Mouse (Mus musculus) cerebellum, adult 11 months (tissue): ENCODE results near the gene Dppa3.
A peak's percentile ranks its signal among the peaks of the same experiment; 100 is the strongest.
"Not testable (repeated sequence)": the region's sequence is repeated elsewhere in the genome, so short reads cannot be mapped to it uniquely, and the experiment has no call there.

Experiments used
- DNase-seq: peaks from one replicate; pipeline ENCODE4 v3.0.0; 2022

Dppa3 gene

DNA sequence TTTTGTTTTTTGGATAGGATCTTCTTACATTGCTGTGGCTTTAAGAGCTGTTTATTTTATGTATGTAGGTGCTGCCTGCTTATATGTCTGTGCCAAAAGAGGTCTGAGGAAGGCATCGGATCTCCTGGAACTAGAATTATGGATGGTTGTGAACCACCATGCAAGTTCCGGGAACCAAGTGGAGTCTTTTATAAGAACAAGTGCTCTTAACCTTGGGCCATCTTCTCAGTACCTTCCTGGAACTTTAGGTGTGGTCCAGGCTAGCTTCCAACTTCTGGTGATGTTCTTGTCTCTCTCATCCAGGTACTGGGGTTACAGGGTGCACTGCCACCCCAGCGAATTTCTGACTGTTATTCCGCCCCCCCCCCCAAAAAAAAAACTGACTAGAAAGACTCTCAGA, 13.8 kb upstream of the Dppa3 start:
- no peak for DNase-seq

DNA sequence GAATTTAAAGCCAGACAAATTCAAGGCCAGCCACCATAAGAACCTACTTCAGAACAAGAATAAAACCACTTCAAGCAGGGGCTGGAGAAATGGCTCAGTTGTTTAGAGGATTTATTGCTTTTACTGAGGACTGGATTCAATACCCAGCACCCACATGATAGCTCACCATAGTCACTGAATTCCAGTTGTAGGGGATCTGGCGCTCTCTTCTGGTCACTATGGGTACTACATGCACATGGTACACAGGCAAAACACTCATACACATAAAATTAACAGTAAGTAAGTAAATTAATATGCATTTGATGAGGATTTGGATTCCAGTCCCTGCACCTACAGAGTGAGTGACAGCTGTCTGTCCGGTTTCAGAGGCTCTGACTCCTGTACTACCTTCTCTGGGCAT, 12.2 kb upstream of the Dppa3 start:
- no peak for DNase-seq

DNA sequence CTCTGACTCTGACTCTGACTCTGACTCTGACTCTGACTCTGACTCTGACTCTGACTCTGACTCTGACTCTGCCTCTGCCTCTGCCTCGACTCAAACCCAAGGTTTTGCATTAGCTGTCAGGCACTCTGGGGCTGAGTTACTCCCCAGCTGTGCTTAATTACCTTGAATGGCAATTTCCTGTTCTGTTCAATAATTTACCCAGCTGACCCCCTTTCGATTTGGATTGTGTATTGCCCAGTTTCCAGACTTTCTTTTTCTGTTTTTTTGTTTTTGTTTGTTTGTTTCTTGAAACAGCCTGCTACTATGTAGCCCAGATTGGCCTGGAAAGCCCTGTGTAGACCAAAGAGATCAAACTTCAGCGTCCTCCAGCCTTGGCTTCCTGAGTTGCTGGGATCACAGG, 10.2 kb upstream of the Dppa3 start:
- no peak for DNase-seq

DNA sequence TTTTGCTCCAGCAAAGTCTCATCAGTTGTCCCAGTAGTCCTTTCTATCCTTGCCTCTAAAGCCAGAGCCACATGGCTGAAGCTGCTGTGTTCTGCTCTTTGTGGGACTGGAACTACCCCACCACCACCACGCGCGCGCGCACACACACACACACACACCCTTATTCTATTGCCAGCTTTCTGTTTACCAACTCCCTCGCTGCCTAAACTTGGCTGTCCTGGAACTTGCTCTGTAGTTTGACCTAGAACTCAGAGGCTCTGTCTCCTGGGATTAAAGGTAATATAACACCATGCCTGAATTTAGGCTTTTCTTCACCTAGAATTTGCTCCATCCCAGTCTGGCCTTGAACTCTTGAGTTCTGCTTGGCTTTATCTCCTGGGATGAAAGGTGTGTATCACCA, 5.1 kb upstream of the Dppa3 start:
- DNase-seq, result no peak

DNA sequence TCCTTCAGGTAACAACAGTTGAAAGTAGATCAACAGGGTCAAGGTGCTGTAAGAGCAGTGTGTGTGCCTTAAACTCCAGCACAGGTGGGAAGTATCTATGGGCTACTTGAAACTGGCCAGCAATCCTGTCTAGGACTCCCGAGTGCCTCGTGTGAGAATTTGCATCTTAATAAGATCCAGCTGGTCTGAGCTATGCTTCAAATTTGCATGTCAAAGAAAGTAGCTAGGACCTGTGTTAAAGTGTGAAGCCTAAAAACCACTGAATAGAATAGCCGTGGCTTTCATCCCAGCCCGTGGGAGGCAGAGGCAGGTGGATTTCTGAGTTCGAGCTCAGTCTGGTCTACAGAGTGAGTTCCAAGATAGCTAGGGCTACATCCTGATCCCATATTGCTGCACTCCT, 1.7 kb upstream of the Dppa3 start:
- no peak for DNase-seq

GRCm38 (mm10) chr6:122625156-122625555, 1.1 kb upstream of the Dppa3 start:
- no peak for DNase-seq

DNA sequence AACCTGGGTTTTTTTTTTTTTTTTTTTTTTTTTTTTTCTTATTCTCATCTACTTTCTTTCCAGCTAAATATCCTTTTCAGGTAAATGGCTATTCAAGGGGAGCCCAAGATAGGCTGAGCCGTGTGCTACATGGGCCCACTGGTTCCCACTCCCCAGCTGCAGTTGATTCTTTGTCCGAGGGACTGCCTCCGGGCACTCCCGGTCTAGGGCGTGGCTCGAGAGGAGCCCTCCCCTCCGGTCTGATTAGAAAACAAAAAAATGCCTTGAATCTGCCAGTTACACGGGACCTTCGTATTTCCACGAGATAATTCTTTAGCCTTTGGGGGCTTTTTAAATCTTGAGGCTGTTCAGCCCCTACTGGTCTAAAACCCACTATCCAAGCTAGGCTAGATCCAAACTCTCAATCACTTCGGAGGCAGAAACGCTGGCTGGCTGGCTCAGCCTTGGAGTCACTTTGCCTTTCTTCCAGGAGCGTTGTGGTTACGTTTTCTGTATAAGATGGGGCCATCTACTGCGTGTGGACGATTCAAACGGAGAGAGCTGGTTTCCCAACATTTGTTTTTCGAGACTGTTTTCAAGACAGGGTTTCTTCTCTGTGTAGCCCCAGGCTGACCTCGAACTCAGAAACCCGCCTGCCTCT, 1.4 kb downstream of the Dppa3 start:
- no peak for DNase-seq

DNA sequence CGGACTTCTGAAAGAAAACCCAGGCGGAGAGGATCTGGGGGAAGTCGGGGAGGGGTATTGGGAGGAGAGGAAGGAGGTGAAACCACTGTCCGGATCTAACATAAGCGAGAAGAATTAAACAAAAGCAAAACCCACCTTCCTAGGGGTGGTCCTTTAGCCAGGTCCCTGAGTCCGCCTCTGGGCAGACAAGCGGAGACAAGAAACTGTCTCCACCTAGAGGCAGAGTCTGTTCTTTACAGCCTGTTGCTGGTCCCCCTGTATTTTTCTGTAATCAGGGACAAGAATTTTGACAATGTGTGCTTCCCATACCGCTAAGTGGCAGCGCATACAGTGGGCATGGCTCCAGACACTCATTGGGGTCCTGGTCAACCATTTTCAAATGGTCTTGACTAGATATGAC, 7.2 kb downstream of the Dppa3 start:
- DNase-seq, result no peak

DNA sequence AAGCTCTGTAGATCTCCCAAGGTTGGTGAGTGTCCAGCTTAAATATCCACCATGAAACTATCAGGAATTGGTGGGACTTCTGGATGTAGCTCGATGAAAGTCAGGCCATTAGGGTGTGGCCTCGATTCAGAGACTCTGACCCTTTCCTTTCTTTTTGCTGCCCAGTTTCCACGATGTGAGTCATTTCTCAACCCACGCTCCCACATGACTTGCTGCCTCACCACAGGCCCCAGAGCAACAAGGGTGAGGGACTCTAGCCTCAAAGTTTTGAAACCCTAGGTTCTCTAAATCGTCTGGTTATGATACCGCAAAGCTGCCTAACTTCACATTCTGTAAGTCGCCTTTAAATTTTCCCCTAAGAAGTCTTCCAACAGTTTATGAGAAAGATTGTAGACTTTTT, 9.1 kb downstream of the Dppa3 start:
- DNase-seq, result no peak

DNA sequence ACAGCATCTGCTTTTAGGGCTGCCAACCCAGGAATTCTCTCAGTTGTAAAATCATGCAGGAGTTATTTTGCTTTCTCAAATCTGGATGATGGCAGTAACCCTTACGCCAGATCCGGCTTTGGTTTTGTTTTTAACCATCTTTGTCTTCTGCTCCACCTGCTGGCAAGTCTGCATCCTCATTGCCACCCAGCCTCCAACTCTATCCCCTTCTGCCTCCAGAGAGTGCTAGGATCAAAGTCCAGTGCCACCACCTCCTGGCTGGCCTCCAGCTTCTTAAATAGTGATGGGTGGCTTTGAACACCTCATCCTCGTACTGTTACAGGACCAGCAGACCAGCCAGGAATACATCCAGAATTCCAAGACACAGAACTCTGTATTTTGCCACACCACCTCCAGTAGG, 10.5 kb downstream of the Dppa3 start:
- no peak for DNase-seq

- DNase-seq, result not testable (repeated sequence)
These were observed 11.4 kb downstream of the Dppa3 start for GRCm38 (mm10) chr6:122637566-122637965.

DNA sequence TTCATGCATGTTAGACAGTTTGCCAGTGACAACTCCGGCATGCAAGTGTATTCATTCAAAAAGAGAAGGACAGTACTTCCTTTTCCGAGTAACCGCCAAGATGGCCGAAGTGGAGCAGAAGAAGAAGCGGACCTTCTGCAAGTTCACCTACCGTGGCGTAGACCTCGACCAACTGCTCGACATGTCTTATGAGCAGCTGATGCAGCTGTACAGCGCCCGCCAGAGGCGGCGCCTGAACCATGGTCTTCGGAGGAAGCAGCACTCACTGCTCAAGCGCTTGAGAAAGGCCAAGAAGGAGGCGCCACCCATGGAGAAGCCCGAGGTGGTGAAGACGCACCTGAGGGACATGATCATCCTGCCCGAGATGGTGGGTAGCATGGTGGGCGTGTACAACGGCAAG, 18.0 kb downstream of the Dppa3 start:
- DNase-seq, result not testable (repeated sequence)

DNA sequence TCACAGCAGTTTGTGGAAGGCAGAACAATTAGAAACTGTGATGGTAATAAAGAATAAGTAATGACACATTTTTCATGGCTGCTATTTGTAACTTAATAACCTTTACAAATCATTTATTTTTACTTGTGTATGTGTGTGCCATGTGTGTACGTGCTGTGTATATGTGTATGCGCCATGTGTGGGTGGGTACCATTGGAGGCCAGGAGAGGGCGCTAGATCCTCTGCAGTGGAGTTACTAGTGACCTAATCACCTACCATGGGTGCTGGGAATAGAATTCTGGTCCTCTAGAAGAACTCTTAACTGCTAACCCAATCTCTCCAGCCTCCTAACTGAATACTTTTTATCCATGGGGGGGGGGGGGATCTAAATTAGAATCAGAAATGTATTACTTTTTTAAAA, 23.7 kb downstream of the Dppa3 start:
- no peak for DNase-seq

- no peak for DNase-seq
These were observed 24.3 kb downstream of the Dppa3 start for GRCm38 (mm10) chr6:122650398-122650980.

DNA sequence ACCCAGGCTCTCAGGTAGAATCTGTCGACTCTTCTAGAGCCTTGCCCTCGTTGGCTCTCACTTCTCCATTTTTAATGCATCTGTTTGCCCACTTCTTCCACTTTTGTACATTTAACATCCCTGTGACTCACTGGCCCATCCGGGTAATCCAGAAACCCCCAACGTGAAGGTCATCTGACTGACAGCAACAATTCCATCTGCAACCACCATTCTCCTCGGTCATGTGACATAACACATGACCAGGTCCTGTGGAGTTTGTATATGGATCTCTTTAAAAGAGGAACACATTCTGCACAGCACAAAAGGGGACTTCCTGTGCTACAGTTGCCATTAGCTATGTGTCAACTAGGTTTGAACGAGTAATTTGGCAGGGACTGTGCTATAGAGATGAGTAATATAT, 28.1 kb downstream of the Dppa3 start:
- DNase-seq, result no peak

- no peak for DNase-seq
These were observed 31.4 kb downstream of the Dppa3 start for GRCm38 (mm10) chr6:122657630-122658029.

DNA sequence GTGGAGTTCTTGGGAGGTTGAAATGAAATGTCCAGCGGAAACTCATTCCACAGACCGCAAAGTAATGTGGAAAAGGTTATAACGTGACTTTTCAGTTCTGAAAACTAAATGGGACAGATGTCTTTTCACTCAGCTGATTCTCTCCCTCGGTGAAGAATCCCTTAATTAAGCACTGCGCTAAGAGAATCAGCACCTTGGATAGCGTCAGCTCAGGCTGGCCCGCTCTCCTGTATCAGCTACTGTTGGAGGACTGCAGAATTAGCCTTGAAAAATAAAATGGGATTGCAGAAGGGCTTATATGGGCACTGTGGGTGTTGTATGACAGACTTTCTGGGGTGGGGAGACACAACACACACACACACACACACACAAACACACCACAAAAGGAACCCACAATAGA, 33.4 kb downstream of the Dppa3 start:
- no peak for DNase-seq

DNA sequence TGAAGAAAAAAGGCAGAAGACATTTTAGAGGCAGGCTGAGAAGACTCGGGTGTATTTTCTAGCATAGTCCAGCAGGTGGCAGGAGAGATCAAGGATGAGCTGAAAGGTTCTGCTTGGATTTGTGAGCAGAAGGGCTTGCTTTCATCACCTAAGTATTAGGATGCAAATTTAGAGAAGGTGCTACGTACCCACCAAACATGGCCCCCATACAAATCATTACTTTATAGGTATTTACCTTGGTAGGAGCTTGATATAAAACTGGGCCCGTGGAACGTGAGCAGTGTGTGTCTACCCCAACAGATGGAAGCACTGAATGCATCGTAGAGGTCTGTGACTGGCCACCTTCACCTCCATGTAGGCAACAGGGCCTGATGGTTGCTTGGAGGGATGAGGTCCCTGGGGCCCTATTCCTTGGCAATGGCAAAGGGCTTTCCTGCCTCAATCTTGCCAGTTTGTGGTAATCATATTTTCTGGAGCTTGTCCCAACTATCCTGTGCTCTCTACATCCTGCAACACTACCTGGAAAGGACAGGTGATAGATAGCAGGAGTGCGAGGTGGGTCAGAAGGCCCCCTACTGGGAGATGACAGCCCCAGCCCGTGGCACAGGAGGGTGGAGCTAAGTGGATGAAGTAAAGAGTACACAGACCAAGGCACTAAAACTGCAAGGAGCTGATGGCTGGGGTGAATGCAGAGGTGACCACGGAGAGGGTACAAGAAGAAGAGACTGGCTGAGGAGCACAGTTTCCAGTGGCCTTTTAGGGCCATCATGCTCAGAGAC, 34.6 kb downstream of the Dppa3 start:
- DNase-seq, result peak; percentile 21

GRCm38 (mm10) chr6:122662551-122663264, 36.5 kb downstream of the Dppa3 start:
- DNase-seq, result no peak

GRCm38 (mm10) chr6:122663596-122664206, 37.5 kb downstream of the Dppa3 start:
- no peak for DNase-seq

DNA sequence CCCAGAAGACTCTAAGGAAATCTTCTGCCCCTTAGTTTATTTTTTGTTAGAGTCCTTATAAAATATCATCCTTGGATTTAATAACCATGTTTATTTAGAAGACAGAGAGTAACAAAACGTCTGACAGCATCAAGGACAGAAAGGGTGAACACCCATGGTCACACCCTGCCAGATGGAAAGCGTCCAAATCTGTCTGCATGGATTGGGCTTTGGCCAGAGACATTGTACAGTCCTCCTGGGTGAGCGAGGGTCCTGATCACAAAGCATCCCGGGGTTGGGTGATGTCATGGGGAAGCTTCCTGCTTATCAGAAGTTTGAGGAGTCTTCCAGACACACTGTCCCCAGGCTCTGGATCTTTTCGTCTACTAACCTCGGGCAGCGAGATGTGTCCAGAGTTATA, 39.7 kb downstream of the Dppa3 start:
- no peak for DNase-seq

DNA sequence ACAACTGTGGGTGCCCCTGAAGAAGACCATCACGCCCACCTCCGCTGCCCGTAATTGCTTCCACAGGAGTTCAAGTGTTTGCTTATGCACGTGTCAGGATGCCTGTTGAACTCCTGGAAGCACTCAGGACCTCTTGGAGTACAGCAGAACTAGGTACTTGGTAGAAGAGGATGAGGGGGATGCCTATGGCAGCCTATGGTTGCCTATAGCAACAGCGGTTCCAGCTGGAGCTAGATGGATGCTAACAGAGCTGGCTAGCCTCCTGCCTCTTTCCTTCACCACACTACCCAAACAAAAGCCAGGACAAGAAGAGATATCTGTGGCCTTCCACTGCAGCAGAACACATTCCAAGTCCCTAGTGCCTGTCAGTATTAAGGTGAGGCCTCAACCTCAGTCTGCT, 41.5 kb downstream of the Dppa3 start:
- DNase-seq, result no peak

DNA sequence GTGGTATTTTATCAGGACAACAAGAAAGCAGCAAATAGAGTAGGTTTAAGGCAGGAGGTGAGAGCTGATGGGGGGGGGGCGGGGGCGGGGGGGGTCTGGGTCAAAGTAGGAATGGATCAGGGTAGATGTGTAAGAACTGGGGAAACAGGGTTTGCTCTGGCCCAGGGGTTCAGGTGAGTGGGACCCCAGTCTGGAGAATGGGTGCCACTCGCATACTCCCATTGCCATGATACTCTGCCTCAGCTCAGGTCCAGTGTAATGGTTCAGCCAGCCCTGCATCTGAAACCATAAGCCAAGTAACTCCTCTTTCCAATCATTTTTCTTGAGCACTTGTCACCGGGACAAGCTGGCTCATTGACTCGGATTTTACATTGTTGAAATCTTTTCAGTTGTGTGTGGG, 42.6 kb downstream of the Dppa3 start:
- no peak for DNase-seq
